Mouse (Mus musculus): Measurements from ENCODE around the gene Luc7l3. TPM values are rescaled to one million over a fixed set of nuclear protein-coding genes. Genes with fewer than 3 reads are reported as not detected.

The Luc7l3 gene
- polyA plus RNA-seq, 1 experiment from 2014 or later = 79.4 TPM

DNA sequence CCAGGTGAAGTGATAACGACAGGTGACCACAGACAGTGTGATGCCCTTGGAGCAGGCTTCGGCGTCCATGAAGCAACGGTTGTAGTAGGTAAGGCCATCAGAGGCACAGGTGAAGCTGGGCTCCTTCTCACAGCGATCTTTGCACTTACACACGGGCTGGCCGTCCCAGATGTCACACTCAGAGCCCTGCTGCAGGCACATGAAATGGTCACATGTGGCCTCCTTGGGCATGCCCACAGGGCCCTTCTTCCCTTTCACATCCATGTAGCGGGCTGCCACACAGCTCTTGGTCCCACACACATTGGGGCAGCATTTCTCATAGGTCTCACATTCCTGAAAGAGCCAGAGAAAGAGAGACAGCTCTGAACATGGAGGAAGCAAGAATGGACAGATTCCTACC lies 83.0 kb downstream of the Luc7l3 start:
- Histone ChIP-seq H3K27me3 (replicated peaks; ENCODE audit: insufficient read depth, low read length) (no peaks in the 10 kb centered on the region), H3K27ac (ENCODE audit: low read length) (no peak overlapping the region), H3K36me3 (ENCODE audit: insufficient read depth, low read length) (no peaks in the 10 kb centered on the region), H3K4me1 (ENCODE audit: insufficient read depth, low read depth, low read length) (no peaks in the 10 kb centered on the region; the same call in 1 of the 2 replicates), H3K9ac (replicated peaks; ENCODE audit: low read depth) (no peak overlapping the region), H3K4me2 (replicated peaks; ENCODE audit: low read depth, low read length) (no peak overlapping the region), H3K4me3 (ENCODE audit: low read depth, low read length) (no peak overlapping the region), H3K9me3 (ENCODE audit: low read length) (no peaks in the 10 kb centered on the region)
- ATAC-seq (no peak), DNase-seq (ENCODE audit: low spot score) (no peak)
- WGBS = 87% methylated on average over 8 of the region's 8 CpGs
- no peak for TF ChIP-seq EP300 (IDR thresholded peaks at IDR 0.05)
- TF ChIP-seq CTCF (IDR thresholded peaks at IDR 0.05) = no peak

Other genes starting within 250 kb of the Luc7l3 start
- gene Tob1, start 110.5 kb downstream of the Luc7l3 start, polyA plus RNA-seq (2015; fragmentation: Nextera tagmentation; extraction: Ambion mirVana) = 43.9 and 46.0 TPM in 2 replicates
- 0.46 and 0.60 TPM in 2 replicates for gene Wfikkn2, start 76.0 kb downstream of the Luc7l3 start, polyA plus RNA-seq (2015; fragmentation: Nextera tagmentation; extraction: Ambion mirVana)
- not detected in 2 replicates for gene Gm21885, start 40.1 kb downstream of the Luc7l3 start, polyA plus RNA-seq (2015; fragmentation: Nextera tagmentation; extraction: Ambion mirVana)
- 33.3 and 33.6 TPM in 2 replicates for gene Ankrd40, start 6.0 kb upstream of the Luc7l3 start, polyA plus RNA-seq (2015; fragmentation: Nextera tagmentation; extraction: Ambion mirVana)
- 8.7 and 10.4 TPM in 2 replicates for gene Abcc3, start 71.0 kb upstream of the Luc7l3 start, polyA plus RNA-seq (2015; fragmentation: Nextera tagmentation; extraction: Ambion mirVana)
- 1.4 and 3.1 TPM in 2 replicates for gene Cacna1g, start 152.2 kb upstream of the Luc7l3 start, polyA plus RNA-seq (2015; fragmentation: Nextera tagmentation; extraction: Ambion mirVana)
- 0.14 TPM in 1 of 2 replicates, not detected in the other for gene Spata20, start 164.2 kb upstream of the Luc7l3 start, polyA plus RNA-seq (2015; fragmentation: Nextera tagmentation; extraction: Ambion mirVana)
- 33.2 and 34.5 TPM in 2 replicates for gene Epn3, start 178.0 kb upstream of the Luc7l3 start, polyA plus RNA-seq (2015; fragmentation: Nextera tagmentation; extraction: Ambion mirVana)
- 3.1 and 4.7 TPM in 2 replicates for gene Mycbpap, start 199.8 kb upstream of the Luc7l3 start, polyA plus RNA-seq (2015; fragmentation: Nextera tagmentation; extraction: Ambion mirVana)
- 1.6 and 2.3 TPM in 2 replicates for gene Rsad1, start 227.3 kb upstream of the Luc7l3 start, polyA plus RNA-seq (2015; fragmentation: Nextera tagmentation; extraction: Ambion mirVana)
- 23.9 and 29.0 TPM in 2 replicates for gene Chad, start 243.1 kb upstream of the Luc7l3 start, polyA plus RNA-seq (2015; fragmentation: Nextera tagmentation; extraction: Ambion mirVana)